Mouse (Mus musculus) embryonic fibroblast, embryonic 13.5 days (primary cell): ENCODE measurements around the gene Slc35e4.

Experiments
- CTCF ChIP-seq: IDR thresholded peaks from 2 replicates; pipeline ENCODE4 v1.5.1; 2011; ENCODE audit warnings: mild to moderate bottlenecking, control low read depth, low read length, moderate library complexity, borderline replicate concordance; ENCODE audit not compliant: insufficient read depth
- POLR2A ChIP-seq: IDR thresholded peaks from 2 replicates; pipeline ENCODE4 v1.6.1; 2011; ENCODE audit warnings: low read depth, mild to moderate bottlenecking, control low read depth, low read length, moderate library complexity

GRCm38 (mm10) chr11:3864343-3864742 is 50.1 kb downstream of the Slc35e4 start:
- TF ChIP-seq CTCF: no peak
- TF ChIP-seq POLR2A: no peak
